Comparison of ENCODE assay signal across 10 mouse cellular contexts in genomic region chr10:80584642-80585552, GRCm38 (mm10). TPM values are rescaled to one million over a fixed set of nuclear protein-coding genes. Genes with fewer than 3 reads are reported as not detected.
DNase-seq lines count a peak whose midpoint lies in the region; ATAC-seq and TF ChIP-seq lines count a peak whose summit lies in the region.
"Had no signal": no experiment of that assay in that cellular context is flagged by ENCODE, and none has a peak within 500 bp of the region (broad histone marks: within the 10 kb centered on the region; RNA-seq: fewer than 3 reads in every experiment).

No protein-coding gene starts in this region.

- H3K27ac ChIP-seq in cerebellum, adult 2 months (ENCODE audit: insufficient read depth, low read length), result 0 out of 2 replicates have a peak overlapping the region, but pooled peaks have one; percentile 7
- peak overlapping the region; percentile 81; the same call in 1 of the 2 replicates for H3K27ac ChIP-seq in layer of hippocampus, adult 2 months
- no peak overlapping the region for H3K27ac ChIP-seq in hindbrain, postnatal 0 days
- peak overlapping the region; percentile 6; the same call in 1 of the 2 replicates for H3K27ac ChIP-seq in small intestine, adult 2 months (ENCODE audit: insufficient read depth, low read depth, low read length)

- no peaks in the 10 kb centered on the region for H3K36me3 ChIP-seq in hindbrain, postnatal 0 days (ENCODE audit: insufficient read depth, low read length)
- peaks cover 25% of the 10 kb centered on the region; the same call in 1 of the 2 replicates for H3K36me3 ChIP-seq in small intestine, adult 2 months (ENCODE audit: control insufficient read depth, insufficient read depth, low read length)

- ATAC-seq in hindbrain, postnatal 0 days, result 0 out of 2 replicates have a peak, but pooled peaks have one; percentile 13
- ATAC-seq: activated CD4-positive, CD25-positive, alpha-beta regulatory T cell, adult 4 months had no signal

- H3K27me3 ChIP-seq in cerebellum, adult 2 months (ENCODE audit: control insufficient read depth, insufficient read depth, low read length), result no peaks in the 10 kb centered on the region
- H3K27me3 ChIP-seq in hindbrain, postnatal 0 days (ENCODE audit: insufficient read depth, low read length), result no peaks in the 10 kb centered on the region
- H3K27me3 ChIP-seq in small intestine, adult 2 months (ENCODE audit: control insufficient read depth, insufficient read depth, low read length), result no peaks in the 10 kb centered on the region

- peaks cover 47% of the 10 kb centered on the region for H3K4me1 ChIP-seq in cerebellum, adult 2 months (ENCODE audit: control insufficient read depth, insufficient read depth, low read length)
- H3K4me1 ChIP-seq in hindbrain, postnatal 0 days (ENCODE audit: insufficient read depth, low read length), result 0 out of 2 replicates have a peak, but pooled peaks cover 13% of the 10 kb centered on the region
- H3K4me1 ChIP-seq in small intestine, adult 2 months (ENCODE audit: control insufficient read depth, insufficient read depth, insufficient read length, low read length), result peaks cover 43% of the 10 kb centered on the region

- no peak overlapping the region for H3K4me3 ChIP-seq in cerebellum, adult 2 months (replicated peaks; ENCODE audit: insufficient read depth, low read depth, low read length)
- no peak overlapping the region; the same call in 1 of the 2 replicates for H3K4me3 ChIP-seq in layer of hippocampus, adult 2 months
- H3K4me3 ChIP-seq in hindbrain, postnatal 0 days (ENCODE audit: low read length), result no peak overlapping the region
- H3K4me3 ChIP-seq in small intestine, adult 2 months (ENCODE audit: low read depth, low read length), result no peak overlapping the region
- H3K4me3 ChIP-seq: myocyte had no signal

- 45% methylated on average over 12 of the region's 12 CpGs for WGBS in cerebellum, adult 2 months
- 69% methylated on average over 12 of the region's 12 CpGs for WGBS in hindbrain, postnatal 0 days
- WGBS in small intestine, adult 2 months, result 67% methylated on average over 12 of the region's 12 CpGs

- no peak for TF ChIP-seq CTCF in cerebellum, adult 2 months (IDR thresholded peaks at IDR 0.05; ENCODE audit: borderline replicate concordance, insufficient read depth, low read depth, low read length)
- no peak for TF ChIP-seq CTCF in layer of hippocampus, adult 2 months (conservative IDR thresholded peaks at IDR 0.05)
- no peak for TF ChIP-seq CTCF in hindbrain, postnatal 0 days (IDR thresholded peaks at IDR 0.05; ENCODE audit: low read depth)
- no peak for TF ChIP-seq CTCF in small intestine, adult 2 months (IDR thresholded peaks at IDR 0.05; ENCODE audit: extremely low read depth, insufficient read length, insufficient replicate concordance, low read depth, low read length)

- 0 out of 2 replicates have a peak overlapping the region, but pooled peaks have one; percentile 5 for H3K9ac ChIP-seq in hindbrain, postnatal 0 days (replicated peaks; ENCODE audit: low read length)

- no peaks in the 10 kb centered on the region for H3K9me3 ChIP-seq in hindbrain, postnatal 0 days (ENCODE audit: low read length)

- no peak for TF ChIP-seq POLR2A in cerebellum, adult 2 months (IDR thresholded peaks at IDR 0.05; ENCODE audit: borderline replicate concordance, insufficient read depth, low read length)
- no peak for TF ChIP-seq POLR2A in small intestine, adult 2 months (IDR thresholded peaks at IDR 0.05; ENCODE audit: low read depth, low read length)

- 0 out of 2 replicates have a peak overlapping the region, but pooled peaks have one; percentile 16 for H3K4me2 ChIP-seq in hindbrain, postnatal 0 days (ENCODE audit: low read depth, low read length)

- no peak for DNase-seq in cerebellum, adult 2 months
- no peak for DNase-seq in cerebellum, adult 9-10 months
- no peak for DNase-seq in layer of hippocampus, adult 2 months (ENCODE audit: low spot score in 2 of 2)
- no peak for DNase-seq in layer of hippocampus, adult 8-10 months (ENCODE audit: low spot score in 2 of 2)
- no peak for DNase-seq in hindbrain, postnatal 0 days (ENCODE audit: low spot score)
- DNase-seq in frontal cortex, adult 2 months (ENCODE audit: extremely low spot score in 1 of 2, low spot score in 1 of 2), result no peak
- DNase-seq in gastrocnemius, postnatal 25 days, result no peak

RNA-seq across cellular contexts. Expression of gene Abhd17a, which starts 5.2 kb away (rescaled TPM):
- polyA plus RNA-seq in cerebellum, adult 2 months (2012; rRNA removed), result 230 and 232 TPM in 2 replicates
- total RNA-seq in layer of hippocampus, adult 2 months (2021), result 100 to 1,000 TPM; 158 to 166 TPM
- 100 to 1,000 TPM; 144 to 155 (median 147) TPM for total RNA-seq in layer of hippocampus, adult 8-10 months (2022)
- total RNA-seq in hindbrain, postnatal 0 days (2014; rRNA removed), result 389 and 721 TPM in 2 replicates
- polyA plus RNA-seq in hindbrain, postnatal 0 days (2015; fragmentation: Nextera tagmentation; extraction: Ambion mirVana), result 159 and 171 TPM in 2 replicates
- polyA plus RNA-seq in small intestine, adult 2 months (2012; rRNA removed), result 381 and 644 TPM in 2 replicates
- polyA plus RNA-seq in frontal cortex, adult 2 months (2012; rRNA removed), result 253 and 271 TPM in 2 replicates
- total RNA-seq in gastrocnemius, postnatal 25 days (2021), result 10 to 100 TPM; 53.8 to 58.8 TPM

RNA-seq across cellular contexts. Expression of gene Klf16, which starts 7.8 kb away (rescaled TPM):
- 9.5 and 10.6 TPM in 2 replicates for polyA plus RNA-seq in cerebellum, adult 2 months (2012; rRNA removed)
- total RNA-seq in layer of hippocampus, adult 2 months (2021), result 10 to 100 TPM; 50.8 to 56.8 TPM
- 10 to 100 TPM; 47.5 to 51.9 (median 49.3) TPM for total RNA-seq in layer of hippocampus, adult 8-10 months (2022)
- total RNA-seq in hindbrain, postnatal 0 days (2014; rRNA removed), result 16.6 and 17.0 TPM in 2 replicates
- polyA plus RNA-seq in hindbrain, postnatal 0 days (2015; fragmentation: Nextera tagmentation; extraction: Ambion mirVana), result 8.2 and 8.6 TPM in 2 replicates
- 18.4 and 33.2 TPM in 2 replicates for polyA plus RNA-seq in small intestine, adult 2 months (2012; rRNA removed)
- polyA plus RNA-seq in frontal cortex, adult 2 months (2012; rRNA removed), result 37.9 and 41.5 TPM in 2 replicates
- total RNA-seq in gastrocnemius, postnatal 25 days (2021), result 1 to 10 TPM; 1.2 to 2.0 TPM

RNA-seq across cellular contexts. Expression of gene Scamp4, which starts 17.8 kb away (rescaled TPM):
- 57.9 and 62.0 TPM in 2 replicates for polyA plus RNA-seq in cerebellum, adult 2 months (2012; rRNA removed)
- total RNA-seq in layer of hippocampus, adult 2 months (2021), result 10 to 100 TPM; 42.9 to 43.1 TPM
- total RNA-seq in layer of hippocampus, adult 8-10 months (2022), result 10 to 100 TPM; 39.3 to 58.6 (median 42.8) TPM
- total RNA-seq in hindbrain, postnatal 0 days (2014; rRNA removed), result 39.5 and 43.2 TPM in 2 replicates
- 68.3 and 69.1 TPM in 2 replicates for polyA plus RNA-seq in hindbrain, postnatal 0 days (2015; fragmentation: Nextera tagmentation; extraction: Ambion mirVana)
- 84.0 and 130 TPM in 2 replicates for polyA plus RNA-seq in small intestine, adult 2 months (2012; rRNA removed)
- 61.0 and 66.1 TPM in 2 replicates for polyA plus RNA-seq in frontal cortex, adult 2 months (2012; rRNA removed)
- total RNA-seq in gastrocnemius, postnatal 25 days (2021), result 10 to 100 TPM; 14.3 to 18.4 TPM

RNA-seq across cellular contexts. Expression of gene Adat3, which starts 17.8 kb away (rescaled TPM):
- 7.0 and 7.5 TPM in 2 replicates for polyA plus RNA-seq in cerebellum, adult 2 months (2012; rRNA removed)
- total RNA-seq in layer of hippocampus, adult 2 months (2021), result 1 to 10 TPM; 1.3 to 3.5 TPM
- 1 to 10 TPM; 2.0 to 5.0 (median 3.0) TPM for total RNA-seq in layer of hippocampus, adult 8-10 months (2022)
- total RNA-seq in hindbrain, postnatal 0 days (2014; rRNA removed), result 7.3 and 11.4 TPM in 2 replicates
- polyA plus RNA-seq in hindbrain, postnatal 0 days (2015; fragmentation: Nextera tagmentation; extraction: Ambion mirVana), result 3.6 and 4.0 TPM in 2 replicates
- 18.2 and 23.9 TPM in 2 replicates for polyA plus RNA-seq in small intestine, adult 2 months (2012; rRNA removed)
- 5.6 and 8.1 TPM in 2 replicates for polyA plus RNA-seq in frontal cortex, adult 2 months (2012; rRNA removed)
- total RNA-seq in gastrocnemius, postnatal 25 days (2021), result 1 to 10 TPM in 1 of 2 experiments, under 1 TPM in 1; 0.92 to 1.2 TPM

RNA-seq across cellular contexts. Expression of gene Gm49322, which starts 20.9 kb away (rescaled TPM):
- 3.5 and 4.2 TPM in 2 replicates for polyA plus RNA-seq in cerebellum, adult 2 months (2012; rRNA removed)
- total RNA-seq in layer of hippocampus, adult 2 months (2021), result 1 to 10 TPM; 3.0 to 4.5 TPM
- total RNA-seq in layer of hippocampus, adult 8-10 months (2022), result 1 to 10 TPM; 3.0 to 5.4 (median 3.7) TPM
- total RNA-seq in hindbrain, postnatal 0 days (2014; rRNA removed), result 0.54 and 2.2 TPM in 2 replicates
- 1.1 TPM in 2 replicates for polyA plus RNA-seq in hindbrain, postnatal 0 days (2015; fragmentation: Nextera tagmentation; extraction: Ambion mirVana)
- polyA plus RNA-seq in small intestine, adult 2 months (2012; rRNA removed), result 1.3 and 2.2 TPM in 2 replicates
- 2.8 and 3.1 TPM in 2 replicates for polyA plus RNA-seq in frontal cortex, adult 2 months (2012; rRNA removed)
- total RNA-seq in gastrocnemius, postnatal 25 days (2021), result under 1 TPM; 0.21 to 0.33 TPM
